Mouse (Mus musculus) monocyte, adult 2 months (primary cell): ENCODE data around the gene Cd300lg.

Experiments used
- DNase-seq, 2 experiments: peaks; one replicate each; pipeline ENCODE4 v3.0.0; 2022; ENCODE audit warnings: low spot score in 2 of 2, low read depth in 1 of 2

Gene Cd300lg

GRCm38 (mm10) chr11:102041350-102041949 is at the start of gene Cd300lg:
TSS of gene Cd300lg (plus strand) at chr11:102041509.
- peak in 1 of 2 experiments; percentile 26 for DNase-seq

- no peak for DNase-seq
These were observed 49.5 kb upstream of the Cd300lg start for GRCm38 (mm10) chr11:101991813-101992212.

- DNase-seq: no peak
These were observed 48.9 kb upstream of the Cd300lg start for GRCm38 (mm10) chr11:101992411-101992810.

GRCm38 (mm10) chr11:101994100-101994499 is 47.2 kb upstream of the Cd300lg start:
- DNase-seq: no peak

DNA sequence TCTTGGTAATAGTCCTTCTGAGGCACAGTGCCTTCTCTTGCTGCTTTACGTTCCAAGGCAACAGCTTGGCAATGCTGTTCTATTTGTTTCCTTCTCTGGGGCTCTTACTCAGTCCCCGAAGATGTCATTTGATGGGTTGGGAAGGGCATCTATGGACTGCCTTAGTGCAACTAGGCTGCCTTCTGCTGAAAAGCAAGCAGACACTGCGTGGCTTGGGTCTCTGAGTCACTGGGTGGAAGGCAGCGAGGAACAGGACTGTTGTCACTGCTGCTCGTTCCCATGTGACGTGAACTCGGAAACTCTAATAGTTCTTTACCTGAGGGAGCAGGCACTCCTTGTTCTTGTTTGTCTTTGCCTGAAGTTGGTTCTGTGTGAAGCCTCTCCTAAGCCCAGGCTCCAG is 45.4 kb upstream of the Cd300lg start:
- no peak for DNase-seq

GRCm38 (mm10) chr11:101998258-101998657 is 43.1 kb upstream of the Cd300lg start:
- no peak for DNase-seq

GRCm38 (mm10) chr11:101999466-101999865 is 41.8 kb upstream of the Cd300lg start:
- DNase-seq: no peak

DNA sequence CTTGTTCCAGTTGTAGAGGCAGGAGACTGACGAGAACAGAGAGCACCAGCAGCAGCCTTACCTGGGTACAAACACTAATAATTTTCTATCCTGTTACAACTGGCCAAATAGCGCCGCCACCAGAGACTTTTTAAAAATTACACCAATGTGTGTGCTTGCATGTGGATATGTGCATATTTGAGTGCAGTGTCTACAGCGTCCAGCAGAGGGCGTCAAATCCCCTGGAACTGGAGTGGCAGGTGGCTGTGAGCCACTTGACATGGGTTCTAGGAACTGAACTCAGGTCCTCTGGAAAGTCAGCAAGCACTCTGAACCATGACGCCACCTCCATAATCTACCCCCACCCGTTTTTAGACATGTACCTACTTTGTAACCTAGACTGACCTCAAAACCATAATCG is 37.1 kb upstream of the Cd300lg start:
- no peak for DNase-seq

- no peak for DNase-seq
These were observed 35.0 kb upstream of the Cd300lg start for GRCm38 (mm10) chr11:102006271-102006670.

- no peak for DNase-seq
These were observed 34.6 kb upstream of the Cd300lg start for GRCm38 (mm10) chr11:102006688-102007087.

DNA sequence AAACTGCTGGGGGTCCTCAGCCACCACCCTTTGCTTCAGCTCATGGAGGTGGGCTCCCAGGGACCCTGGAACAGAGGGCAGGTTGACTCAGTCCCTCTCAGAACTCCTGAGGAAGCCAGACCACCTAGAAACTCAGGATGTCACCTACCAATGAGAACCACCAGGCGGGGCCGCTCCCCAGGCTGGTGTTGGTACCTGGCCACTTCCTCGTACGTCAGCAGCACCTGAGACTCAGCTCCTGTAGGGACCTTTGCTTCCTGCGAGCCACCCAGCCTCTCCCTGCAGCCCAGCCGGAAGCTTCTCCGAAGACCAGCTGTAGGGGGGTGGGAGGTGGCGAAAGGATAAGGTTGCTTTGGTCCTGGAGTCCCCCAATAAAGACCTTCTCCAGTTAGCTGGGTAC is 32.9 kb upstream of the Cd300lg start:
- no peak for DNase-seq

DNA sequence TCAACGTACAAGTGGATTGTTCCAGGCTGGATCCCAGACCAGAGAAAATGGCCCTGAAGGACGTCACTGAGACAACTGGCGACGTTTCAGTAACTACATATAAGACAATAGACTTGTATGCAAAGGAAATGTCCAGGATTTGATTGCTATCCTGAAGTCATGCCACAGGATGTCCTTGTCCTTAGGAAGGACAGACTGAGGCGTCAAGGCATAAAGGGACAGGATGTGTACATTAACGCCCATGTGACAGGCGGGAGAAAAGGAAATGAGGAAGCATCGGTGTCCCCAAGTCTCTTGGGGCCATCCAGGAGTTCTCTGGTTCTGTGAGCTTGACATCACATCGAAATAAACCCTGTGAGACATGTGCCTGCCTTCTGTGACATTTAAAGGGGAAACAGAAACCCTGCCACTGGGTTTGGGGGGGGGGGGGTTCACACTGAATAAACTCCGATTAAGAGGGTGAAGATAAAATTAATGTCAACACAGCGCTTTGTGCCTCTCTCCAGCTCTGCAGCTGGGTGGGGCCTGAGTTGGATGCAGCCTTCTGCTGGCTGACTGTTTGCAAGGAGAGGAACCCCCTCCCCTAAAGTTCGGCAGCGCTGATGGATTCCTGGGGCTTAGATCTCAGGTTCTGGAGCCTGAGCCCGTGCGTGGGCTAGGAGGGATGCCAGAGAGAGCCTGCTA is 32.2 kb upstream of the Cd300lg start:
- DNase-seq: no peak

DNA sequence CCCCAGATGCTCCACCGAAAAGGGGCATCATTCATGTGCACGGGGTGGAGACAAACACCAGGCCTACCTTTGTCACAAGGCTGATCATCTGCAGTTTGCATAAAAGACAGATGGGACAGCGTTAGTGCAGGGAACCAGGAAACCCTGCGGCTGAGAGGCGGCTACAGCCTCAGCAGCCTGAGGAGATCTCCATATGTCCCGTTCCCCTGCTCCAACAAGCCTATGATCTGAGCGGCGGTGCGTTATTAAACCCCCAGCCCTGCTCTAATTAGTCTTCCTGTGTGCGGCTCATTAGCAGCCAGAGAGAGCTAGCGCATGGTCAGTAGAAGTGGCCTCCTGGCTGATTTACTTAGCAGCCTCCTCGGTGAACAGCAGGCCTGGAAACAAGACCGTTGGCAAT is 31.2 kb upstream of the Cd300lg start:
- no peak for DNase-seq

- no peak for DNase-seq
These were observed 29.8 kb upstream of the Cd300lg start for GRCm38 (mm10) chr11:102011510-102011909.

- DNase-seq: no peak
These were observed 28.1 kb upstream of the Cd300lg start for GRCm38 (mm10) chr11:102013201-102013600.

DNA sequence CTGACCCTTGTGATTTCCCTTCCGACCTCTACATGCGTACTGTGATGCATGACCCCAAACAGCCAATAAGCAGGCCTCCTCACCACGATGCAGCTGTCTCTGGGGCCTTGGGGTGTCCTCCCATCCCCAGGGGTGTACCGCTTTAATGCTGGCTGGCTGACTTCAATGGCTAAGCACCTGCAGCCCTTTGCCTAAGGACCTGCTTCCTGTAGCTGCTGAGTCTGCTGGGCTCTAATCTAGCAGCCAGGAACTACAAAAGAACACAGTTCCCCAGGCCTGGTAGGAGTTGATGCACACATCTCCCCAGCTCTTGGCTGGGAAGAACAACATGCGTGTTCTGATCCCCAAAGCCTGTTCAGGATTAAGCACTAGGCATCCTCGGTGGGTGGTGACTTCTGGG is 25.8 kb upstream of the Cd300lg start:
- no peak for DNase-seq

GRCm38 (mm10) chr11:102016136-102016535 is 25.2 kb upstream of the Cd300lg start:
- no peak for DNase-seq

DNA sequence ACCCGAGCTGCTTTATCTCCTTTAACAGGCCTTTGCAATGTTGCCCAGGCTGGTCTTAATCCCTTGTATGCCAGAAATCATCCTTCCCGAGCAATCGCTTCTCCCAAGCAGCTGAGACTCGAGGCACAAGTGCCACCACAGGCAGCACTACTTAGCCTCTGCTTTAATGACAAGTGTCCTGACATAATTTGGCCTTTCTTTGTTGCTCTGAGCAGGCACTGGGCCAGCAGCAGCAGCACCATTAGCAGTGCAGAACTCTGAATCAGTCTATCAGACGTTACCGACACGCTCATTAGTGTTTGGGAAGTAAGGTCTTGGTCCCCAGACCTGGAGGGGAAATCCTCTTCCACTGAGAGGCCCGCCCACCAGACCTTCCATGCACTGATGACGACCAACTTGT is 21.6 kb upstream of the Cd300lg start:
- no peak for DNase-seq

- DNase-seq: no peak
These were observed 20.1 kb upstream of the Cd300lg start for GRCm38 (mm10) chr11:102021196-102021595.

DNA sequence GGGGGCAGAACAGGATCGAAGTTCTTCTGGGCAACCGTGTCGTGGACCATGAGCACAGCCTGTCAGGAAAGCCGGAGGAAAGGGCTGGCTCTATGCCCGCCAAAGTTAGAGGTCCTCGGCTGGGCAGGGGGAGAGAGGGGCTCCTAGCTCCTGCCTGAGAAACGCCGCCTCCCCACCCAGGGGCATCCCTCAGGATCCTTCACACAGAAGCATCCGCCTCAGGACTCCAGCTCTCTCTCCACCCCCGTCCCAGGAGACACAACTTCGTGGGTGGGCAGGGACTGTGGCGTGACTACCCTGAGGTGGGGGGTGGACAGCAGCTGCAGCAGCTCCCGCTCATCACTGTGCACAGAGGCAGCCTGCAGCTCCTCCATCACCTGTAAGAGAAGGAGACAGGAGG is 17.9 kb upstream of the Cd300lg start:
- no peak for DNase-seq

DNA sequence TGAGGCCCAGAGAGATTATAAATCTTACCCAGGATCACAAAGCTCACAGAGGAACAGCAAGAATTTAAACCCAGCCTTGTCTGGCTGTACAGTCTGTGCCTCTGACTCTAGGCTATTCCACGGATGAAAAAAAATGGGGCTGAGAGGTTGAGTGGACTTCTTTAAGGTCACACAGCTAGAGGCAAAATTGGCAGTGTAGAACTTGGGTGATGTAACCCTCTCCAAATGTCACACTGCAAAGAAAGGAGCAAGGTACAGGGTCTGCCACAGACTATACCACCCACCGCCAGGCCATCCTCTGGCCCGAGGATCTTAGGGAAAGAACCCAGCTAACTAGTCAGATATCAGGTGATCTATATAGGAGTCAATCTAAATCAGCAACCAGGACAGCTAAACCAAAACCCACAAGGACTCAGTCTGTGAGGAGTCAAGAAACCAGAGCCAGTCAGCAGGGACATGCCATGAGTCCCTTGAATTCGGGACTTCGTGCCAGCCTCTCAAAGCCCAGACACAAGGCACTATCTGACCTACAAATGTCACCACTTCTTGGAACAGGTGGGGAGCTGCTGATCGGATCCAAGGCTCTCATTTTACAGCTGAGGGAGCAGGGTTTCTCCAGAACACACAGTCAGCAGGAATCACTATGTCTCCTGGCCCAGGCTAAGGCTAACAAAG is 17.1 kb upstream of the Cd300lg start:
- no peak for DNase-seq

DNA sequence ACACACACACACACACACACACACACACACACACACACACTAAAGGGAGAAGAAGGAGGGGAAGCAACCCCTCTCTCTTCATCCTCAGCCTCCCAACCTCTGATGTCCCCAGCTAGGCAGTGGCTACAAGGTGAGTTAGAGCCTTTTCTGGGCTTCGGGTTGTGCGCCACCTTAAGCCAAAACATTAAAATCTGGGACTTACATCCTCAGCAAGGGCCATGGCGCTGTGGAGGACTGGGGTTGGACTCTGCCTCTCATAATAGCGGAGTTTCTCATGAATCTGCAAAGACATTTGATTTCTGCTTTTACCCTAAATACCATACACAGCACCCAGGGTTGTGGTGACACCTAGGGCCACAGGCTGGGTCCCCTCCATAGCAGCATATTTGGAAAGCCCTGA is 16.4 kb upstream of the Cd300lg start:
- DNase-seq: no peak
